Mouse (Mus musculus) megakaryocyte, embryonic 14.5 days (primary cell): ENCODE data around the gene Scamp4. TPM values are rescaled to one million over a fixed set of nuclear protein-coding genes. Genes with fewer than 3 reads are reported as not detected.
A peak's percentile ranks its signal among the peaks of the same experiment; 100 is the strongest.

Experiments
- H3K27me3 ChIP-seq: replicated peaks from 2 replicates; pipeline ENCODE3; 2012; ENCODE audit warnings: inconsistent platforms
- H3K36me3 ChIP-seq: replicated peaks from 2 replicates; pipeline ENCODE3; 2012; ENCODE audit warnings: low read length, inconsistent platforms, mixed read lengths
- H3K4me1 ChIP-seq: 2 replicates; pipeline ENCODE4 v1.6.1; 2012; ENCODE audit warnings: inconsistent platforms
- H3K4me3 ChIP-seq: replicated peaks from 2 replicates; pipeline ENCODE3; 2012; ENCODE audit warnings: moderate library complexity, mild to moderate bottlenecking, inconsistent platforms
- H3K9me3 ChIP-seq: 2 replicates; pipeline ENCODE4 v1.6.1; 2012; ENCODE audit warnings: inconsistent platforms
- FLI1 ChIP-seq: IDR thresholded peaks from 2 replicates; pipeline ENCODE4 v1.6.1; 2012; ENCODE audit warnings: low read length, inconsistent platforms, mixed read lengths
- GATA1 ChIP-seq: IDR thresholded peaks from 3 replicates; pipeline ENCODE4 v1.6.1; 2012; ENCODE audit warnings: mixed read lengths, low read length, inconsistent platforms, borderline replicate concordance
- polyA plus RNA-seq: library from polyadenylated mRNA; stranded (reverse); fragments of >175 nt; gene quantifications from 2 replicates; pipeline ENCODE4 v1.2.3, GENCODE M21; 2012; ENCODE audit warnings: low replicate concordance; ENCODE audit not compliant: insufficient read depth

Scamp4 gene
- polyA plus RNA-seq, 1 experiment, result 31.4 TPM

- no peaks in the 10 kb centered on the region for H3K27me3 ChIP-seq
- peaks cover 79% of the 10 kb centered on the region for H3K4me1 ChIP-seq
- peak overlapping the region; percentile 85 for H3K4me3 ChIP-seq
- H3K9me3 ChIP-seq, result no peaks in the 10 kb centered on the region
- no peak for TF ChIP-seq GATA1
- TF ChIP-seq FLI1, result no peak
- H3K36me3 ChIP-seq, result peaks cover 2% of the 10 kb centered on the region
These were observed 56.1 kb downstream of the Scamp4 start for GRCm38 (mm10) chr10:80658841-80659202.

DNA sequence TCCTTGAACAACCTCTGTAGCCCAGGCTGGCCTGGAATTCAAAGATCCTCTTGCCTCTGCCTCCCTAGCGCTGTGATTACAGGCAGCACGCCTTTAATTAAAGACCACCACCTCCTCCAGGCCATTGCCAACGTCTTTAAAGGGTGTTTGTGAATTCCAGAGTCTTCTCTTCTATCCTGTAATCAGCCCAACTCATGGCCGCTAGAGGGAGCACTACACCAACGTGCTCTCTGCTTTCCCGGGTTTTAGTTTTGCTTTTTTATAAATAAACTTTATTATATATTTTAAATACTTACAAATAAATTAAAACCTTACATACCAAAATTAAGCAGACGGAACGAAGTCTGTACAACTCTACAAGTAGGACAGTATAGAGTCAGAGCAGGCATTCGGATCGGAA is 56.5 kb downstream of the Scamp4 start:
- Histone ChIP-seq H3K4me3 (peak overlapping the region; percentile 85), H3K36me3 (peaks cover 2% of the 10 kb centered on the region), H3K4me1 (peaks cover 79% of the 10 kb centered on the region), H3K9me3 (no peaks in the 10 kb centered on the region), H3K27me3 (no peaks in the 10 kb centered on the region)
- TF ChIP-seq FLI1 (no peak), GATA1 (no peak)

- TF ChIP-seq FLI1 (no peak), GATA1 (no peak)
- H3K4me1 ChIP-seq, result peaks cover 80% of the 10 kb centered on the region
- H3K4me3 ChIP-seq, result no peak overlapping the region
- H3K27me3 ChIP-seq, result no peaks in the 10 kb centered on the region
- no peaks in the 10 kb centered on the region for H3K9me3 ChIP-seq
- H3K36me3 ChIP-seq, result peaks cover 12% of the 10 kb centered on the region
These were observed 58.5 kb downstream of the Scamp4 start for GRCm38 (mm10) chr10:80661149-80661548.

DNA sequence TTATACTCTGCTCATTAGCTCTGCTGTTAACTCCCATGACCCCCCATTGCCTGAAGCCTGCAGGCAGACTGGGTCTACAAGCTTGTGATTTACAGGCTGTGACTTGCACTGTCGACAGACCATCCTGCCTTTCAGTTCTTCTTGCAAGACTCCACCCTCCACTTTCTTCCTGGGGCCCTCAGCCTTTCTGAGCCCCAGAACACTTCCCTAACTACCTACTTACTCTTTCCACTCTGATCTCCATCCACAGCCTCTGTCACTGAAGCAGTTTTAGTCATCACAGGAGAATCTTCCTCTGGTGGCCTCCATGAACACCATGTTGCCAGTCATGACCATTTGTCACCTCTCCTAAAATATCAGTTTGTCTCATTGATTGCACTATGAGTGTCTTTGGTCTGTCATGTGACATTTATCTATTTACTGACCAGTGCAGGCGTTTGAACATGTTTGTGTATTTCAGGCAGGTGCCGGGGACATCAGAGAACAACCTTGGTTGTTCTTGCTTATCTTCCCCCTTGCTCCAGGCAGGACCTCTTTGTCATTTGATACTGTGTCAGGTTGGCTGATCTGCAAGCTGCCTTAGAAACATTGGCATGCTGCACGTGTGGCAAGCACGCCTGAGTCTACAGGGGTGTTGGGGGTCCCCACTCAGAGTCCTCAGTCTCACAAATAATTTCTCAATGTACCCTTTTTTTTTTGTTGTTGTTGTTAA is 61.0 kb downstream of the Scamp4 start:
- peaks cover 83% of the 10 kb centered on the region for H3K4me1 ChIP-seq
- no peaks in the 10 kb centered on the region for H3K9me3 ChIP-seq
- H3K27me3 ChIP-seq, result no peaks in the 10 kb centered on the region
- peaks cover 37% of the 10 kb centered on the region for H3K36me3 ChIP-seq
- H3K4me3 ChIP-seq, result peak overlapping the region; percentile 59
- no peak for TF ChIP-seq GATA1
- no peak for TF ChIP-seq FLI1

GRCm38 (mm10) chr10:80664197-80665015 is 61.7 kb downstream of the Scamp4 start:
- no peak for TF ChIP-seq GATA1
- TF ChIP-seq FLI1, result no peak
- H3K27me3 ChIP-seq, result no peaks in the 10 kb centered on the region
- H3K4me1 ChIP-seq, result peaks cover 84% of the 10 kb centered on the region
- H3K4me3 ChIP-seq, result peak overlapping the region; percentile 59
- H3K9me3 ChIP-seq, result no peaks in the 10 kb centered on the region
- peaks cover 44% of the 10 kb centered on the region for H3K36me3 ChIP-seq

DNA sequence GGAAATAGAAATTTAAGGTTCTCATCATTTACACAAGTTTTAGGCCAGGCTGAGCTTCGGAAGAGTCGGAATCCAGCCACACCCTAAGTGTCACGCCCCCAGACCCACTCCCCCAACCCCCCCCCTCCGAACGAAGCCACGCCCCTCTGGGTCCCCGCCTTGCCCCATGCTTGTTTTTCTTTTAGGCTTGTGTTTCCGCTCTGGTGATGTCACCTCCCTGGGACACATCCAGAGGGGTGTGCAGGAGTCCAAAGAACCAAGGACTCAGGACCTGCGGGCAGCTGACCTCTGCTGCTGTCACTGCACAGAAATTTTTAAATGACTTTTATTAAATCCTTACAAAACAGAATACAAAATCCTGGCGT is 62.3 kb downstream of the Scamp4 start:
- TF ChIP-seq FLI1 (no peak), GATA1 (no peak)
- Histone ChIP-seq H3K4me3 (no peak overlapping the region), H3K9me3 (no peaks in the 10 kb centered on the region), H3K4me1 (peaks cover 87% of the 10 kb centered on the region), H3K36me3 (peaks cover 50% of the 10 kb centered on the region), H3K27me3 (no peaks in the 10 kb centered on the region)

Other genes with a start within 250 kb of the Scamp4 start
- gene Plk5, start 246.4 kb upstream of the Scamp4 start, polyA plus RNA-seq, result not detected in 2 replicates
- gene Mex3d, start 215.2 kb upstream of the Scamp4 start, polyA plus RNA-seq, result 17.2 and 29.0 TPM in 2 replicates
- gene Mbd3, start 203.3 kb upstream of the Scamp4 start, polyA plus RNA-seq, result 199 and 247 TPM in 2 replicates
- gene Uqcr11, start 196.0 kb upstream of the Scamp4 start, polyA plus RNA-seq, result 441 and 1,591 TPM in 2 replicates
- 168 and 304 TPM in 2 replicates for gene Tcf3, start 169.2 kb upstream of the Scamp4 start, polyA plus RNA-seq
- not detected in 2 replicates for gene Onecut3, start 108.0 kb upstream of the Scamp4 start, polyA plus RNA-seq
- 0.49 TPM in 1 of 2 replicates, not detected in the other for gene Atp8b3, start 63.7 kb upstream of the Scamp4 start, polyA plus RNA-seq
- 81.2 and 149 TPM in 2 replicates for gene Rexo1, start 41.3 kb upstream of the Scamp4 start, polyA plus RNA-seq
- gene Klf16, start 25.6 kb upstream of the Scamp4 start, polyA plus RNA-seq, result 35.6 and 98.1 TPM in 2 replicates
- 581 and 2,064 TPM in 2 replicates for gene Abhd17a, start 12.5 kb upstream of the Scamp4 start, polyA plus RNA-seq
- 5.7 and 13.7 TPM in 2 replicates for gene Adat3, start within 50 bp of the Scamp4 start, polyA plus RNA-seq
- not detected in 2 replicates for gene Gm49322, start 3.1 kb downstream of the Scamp4 start, polyA plus RNA-seq
- gene Csnk1g2, start 20.0 kb downstream of the Scamp4 start, polyA plus RNA-seq, result 476 and 617 TPM in 2 replicates
- 91.6 and 121 TPM in 2 replicates for gene Btbd2, start 54.2 kb downstream of the Scamp4 start, polyA plus RNA-seq
- 472 and 996 TPM in 2 replicates for gene Mknk2, start 75.2 kb downstream of the Scamp4 start, polyA plus RNA-seq
- gene Mob3a, start 99.1 kb downstream of the Scamp4 start, polyA plus RNA-seq, result 61.8 and 135 TPM in 2 replicates
- gene Izumo4, start 99.3 kb downstream of the Scamp4 start, polyA plus RNA-seq, result 19.4 and 27.8 TPM in 2 replicates
- gene Ap3d1, start 139.4 kb downstream of the Scamp4 start, polyA plus RNA-seq, result 10.9 and 24.8 TPM in 2 replicates
- gene Dot1l, start 152.3 kb downstream of the Scamp4 start, polyA plus RNA-seq, result 35.3 and 88.7 TPM in 2 replicates
- gene Sf3a2, start 195.3 kb downstream of the Scamp4 start, polyA plus RNA-seq, result 413 and 1,110 TPM in 2 replicates
- 184 and 251 TPM in 2 replicates for gene Plekhj1, start 195.8 kb downstream of the Scamp4 start, polyA plus RNA-seq
- 1.1 and 5.5 TPM in 2 replicates for gene Amh, start 202.4 kb downstream of the Scamp4 start, polyA plus RNA-seq
- not detected in 2 replicates for gene Jsrp1, start 210.6 kb downstream of the Scamp4 start, polyA plus RNA-seq
- gene Oaz1, start 223.8 kb downstream of the Scamp4 start, polyA plus RNA-seq, result 2,272 and 5,289 TPM in 2 replicates
- gene Lingo3, start 241.2 kb downstream of the Scamp4 start, polyA plus RNA-seq, result 0.04 TPM in 1 of 2 replicates, not detected in the other